Mouse (Mus musculus) gastrocnemius, postnatal 10 days (tissue): ENCODE data around the gene Sh3d21. TPM values are rescaled to one million over a fixed set of nuclear protein-coding genes. Genes with fewer than 3 reads are reported as not detected.
"Not testable (repeated sequence)": the region's sequence is repeated elsewhere in the genome, so short reads cannot be mapped to it uniquely, and the experiment has no call there.

Experiments used
- DNase-seq: peaks from one replicate; pipeline ENCODE4 v3.0.0; 2021; ENCODE audit warnings: mixed read lengths
- long read RNA-seq, 2 experiments: library from polyadenylated mRNA; stranded (forward); transcript quantifications; one replicate each; pipeline ENCODE4 v2.0.0; 2021
- total RNA-seq, 2 experiments: library from RNA; stranded (reverse); gene quantifications; 2 replicates each; pipeline ENCODE4 v1.2.3; 2021

Gene Sh3d21
- total RNA-seq = 1 to 10 TPM; 1.2 to 1.4 TPM
- long read RNA-seq, experiment 1 = 0 reads
- long read RNA-seq, experiment 2, partial matches to known transcripts = 0 of 2 reads
- long read RNA-seq, experiment 2, other reads (novel, unspliced or antisense) = 1 of 2 reads

GRCm38 (mm10) chr4:126163067-126163659, at the start of gene Sh3d21:
Sh3d21 (minus strand) TSS chr4:126163491.
- no peak for DNase-seq

- DNase-seq = no peak
Observed at GRCm38 (mm10) chr4:126207081-126207480, 43.8 kb upstream of the Sh3d21 start.

DNA sequence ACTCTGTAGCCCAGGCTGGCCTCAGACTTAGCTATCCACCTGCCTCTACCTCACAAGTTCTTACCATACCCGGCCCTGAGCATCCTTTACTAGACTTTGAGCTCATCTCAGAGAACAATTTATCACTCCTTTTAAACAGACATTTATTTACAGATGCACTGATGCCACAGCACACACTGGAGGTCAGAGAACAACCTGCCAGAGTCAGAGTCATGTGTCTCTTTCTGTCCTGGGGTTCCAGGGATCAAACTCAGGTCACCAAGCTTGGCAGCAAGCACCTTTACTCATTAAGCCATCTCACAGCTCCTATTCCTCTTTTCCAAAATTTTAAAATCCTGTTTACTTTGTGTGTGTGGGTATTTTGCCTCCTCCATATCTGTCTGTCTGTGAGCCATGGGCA, 42.1 kb upstream of the Sh3d21 start:
- DNase-seq = no peak

- no peak for DNase-seq
Observed at GRCm38 (mm10) chr4:126204661-126205230, 41.5 kb upstream of the Sh3d21 start.

- no peak for DNase-seq
Observed at GRCm38 (mm10) chr4:126204016-126204415, 40.7 kb upstream of the Sh3d21 start.

DNA sequence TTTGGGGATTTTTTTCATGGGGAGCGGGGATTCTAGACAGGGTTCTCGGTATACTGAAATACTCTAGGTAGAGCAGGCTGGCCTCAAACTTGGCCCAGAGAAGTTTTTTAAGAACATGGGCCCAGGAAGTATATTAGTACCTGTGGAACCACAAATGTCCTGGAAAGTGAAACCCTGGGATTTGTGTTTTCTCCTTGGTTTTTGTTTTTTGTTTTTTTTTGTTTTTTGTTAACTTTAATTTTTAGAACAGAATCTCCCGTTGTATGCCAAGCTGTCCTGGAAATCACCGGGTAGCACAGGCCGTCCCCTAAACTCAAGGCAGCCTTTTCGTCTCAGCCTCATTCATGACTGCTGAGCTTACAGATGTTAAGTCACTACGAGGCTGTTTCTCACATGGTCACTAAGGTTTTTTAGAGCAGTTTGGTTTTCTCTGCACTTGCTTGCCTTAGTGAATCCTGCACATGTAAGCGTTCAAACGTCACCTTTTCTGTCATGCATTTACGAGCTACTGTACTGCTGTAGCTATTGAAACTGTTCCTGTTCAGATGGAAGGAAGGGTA, 40.1 kb upstream of the Sh3d21 start:
- no peak for DNase-seq

DNA sequence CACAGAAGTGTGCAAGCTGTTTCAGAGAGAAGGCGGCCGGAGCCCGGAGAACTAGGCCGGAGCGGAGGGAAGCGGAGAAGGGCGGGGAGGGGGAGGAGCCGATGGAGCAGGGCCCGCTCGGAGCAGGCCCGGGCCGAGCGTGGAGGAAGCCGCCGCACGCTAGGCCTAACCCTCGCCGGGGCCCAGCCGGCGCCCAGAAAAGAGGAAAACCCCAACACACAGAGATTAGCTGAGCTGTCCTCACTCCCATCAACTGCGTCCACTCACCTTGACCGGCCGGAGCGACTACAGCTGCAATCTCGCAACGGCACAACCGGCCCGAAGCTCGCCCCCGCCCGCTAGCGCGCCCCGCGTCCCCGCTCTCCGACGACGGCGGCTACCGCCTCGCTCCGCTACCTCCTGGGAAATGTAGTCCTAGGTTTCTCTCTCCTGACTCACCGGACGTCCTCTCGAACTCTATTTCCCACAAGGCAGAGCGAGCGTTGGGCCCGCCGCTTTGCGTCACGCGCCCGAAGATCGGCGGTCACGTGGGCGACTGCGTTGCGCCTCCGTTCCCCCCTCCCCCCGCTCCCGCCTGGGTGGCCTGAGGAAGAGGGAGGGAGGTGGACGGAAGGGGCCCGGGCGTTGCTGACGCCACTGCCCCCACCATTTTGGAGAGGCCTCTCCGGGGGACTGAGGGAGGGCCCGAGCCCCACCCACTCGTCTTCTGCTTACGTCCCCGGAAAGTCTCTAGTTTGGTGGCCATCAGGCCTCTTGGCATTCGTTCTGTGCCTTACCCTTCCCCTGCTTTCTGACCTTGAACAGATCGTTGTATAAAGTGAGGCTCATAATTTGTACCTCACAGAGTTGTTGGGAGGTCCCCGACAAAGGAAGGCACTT, 39.3 kb upstream of the Sh3d21 start, which contains the start of gene Thrap3:
Thrap3 (minus strand) TSS at position 458 of the 879 bp plus-strand sequence.
- DNase-seq = peak; percentile 99

- DNase-seq = no peak
Observed at GRCm38 (mm10) chr4:126201514-126202302, 38.4 kb upstream of the Sh3d21 start.

- DNase-seq = no peak
Observed at GRCm38 (mm10) chr4:126200656-126201055, 37.4 kb upstream of the Sh3d21 start.

DNA sequence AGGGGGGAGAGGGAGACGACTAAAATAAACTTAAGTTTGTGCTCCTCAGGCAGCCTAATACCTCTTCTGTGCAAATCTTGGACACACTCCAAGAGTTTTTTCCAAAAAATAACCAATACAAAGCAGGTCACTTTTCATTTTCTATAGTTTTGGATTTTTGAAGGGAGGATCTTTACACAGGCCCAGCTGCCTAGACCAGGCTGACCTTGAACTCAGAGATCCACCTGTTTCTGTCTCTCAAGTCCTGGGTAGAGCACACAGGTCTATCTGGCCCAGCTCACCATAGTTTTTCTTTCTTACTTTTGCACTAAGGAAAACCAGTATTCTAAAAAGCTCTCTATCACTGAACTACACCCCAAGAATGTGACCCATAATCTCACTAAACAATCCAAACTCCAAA, 36.7 kb upstream of the Sh3d21 start:
- no peak for DNase-seq

DNA sequence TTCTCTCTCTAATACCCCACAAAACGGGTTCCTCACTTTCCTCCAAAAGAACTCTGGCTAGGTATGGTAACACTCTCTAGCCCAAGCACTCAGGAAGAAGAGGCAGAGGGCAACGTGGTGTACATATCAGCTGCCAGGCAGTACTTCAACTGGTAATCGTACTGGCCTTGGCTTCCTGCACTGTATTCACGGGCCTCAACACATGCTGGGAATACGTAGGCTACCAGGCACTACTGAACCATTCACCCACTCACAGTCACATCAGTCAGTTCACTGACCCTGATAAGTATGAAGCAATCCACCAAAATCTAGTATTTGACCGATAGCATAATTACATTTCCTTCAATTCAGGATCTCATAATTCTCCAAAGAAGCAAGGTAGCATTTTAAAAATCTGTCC, 36.3 kb upstream of the Sh3d21 start:
- no peak for DNase-seq

DNA sequence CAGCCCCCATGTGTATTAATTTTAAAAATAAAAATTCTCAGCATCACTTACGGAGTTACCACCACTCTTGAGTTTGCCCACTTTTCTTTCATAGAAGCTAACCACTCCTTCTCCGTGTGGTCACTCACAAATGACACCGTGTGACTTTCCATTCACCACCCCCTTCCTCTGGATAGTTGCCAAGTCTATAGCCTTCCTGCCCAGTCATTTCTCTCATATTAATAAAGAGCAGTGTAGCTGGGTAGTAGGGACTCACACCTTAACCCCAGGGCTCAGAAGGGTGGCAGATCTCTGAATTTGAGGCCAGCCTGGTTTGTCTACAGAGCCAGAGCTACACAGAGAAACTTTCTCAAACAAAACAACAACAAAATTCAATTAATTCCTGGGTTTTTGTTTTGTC, 34.2 kb upstream of the Sh3d21 start:
- no peak for DNase-seq

DNA sequence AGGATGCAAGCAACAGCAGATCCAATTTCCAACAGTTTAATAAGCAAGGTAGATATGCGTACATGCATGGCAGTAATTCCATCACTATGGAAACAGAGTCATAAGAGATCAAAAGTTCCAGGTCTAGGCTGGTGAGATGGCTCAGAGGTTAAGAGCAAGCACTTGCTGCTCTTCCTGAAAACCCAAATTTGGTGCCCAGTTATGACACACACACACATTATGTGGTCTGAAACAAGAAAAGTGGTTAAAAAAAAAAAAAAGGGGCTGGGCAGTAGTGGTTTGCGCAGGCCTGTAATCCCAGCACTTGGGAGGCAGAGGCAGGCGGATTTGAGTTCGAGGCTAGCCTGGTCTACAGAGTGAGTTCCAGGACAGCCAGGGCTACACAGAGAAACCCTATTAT, 31.6 kb upstream of the Sh3d21 start:
- DNase-seq = no peak

DNA sequence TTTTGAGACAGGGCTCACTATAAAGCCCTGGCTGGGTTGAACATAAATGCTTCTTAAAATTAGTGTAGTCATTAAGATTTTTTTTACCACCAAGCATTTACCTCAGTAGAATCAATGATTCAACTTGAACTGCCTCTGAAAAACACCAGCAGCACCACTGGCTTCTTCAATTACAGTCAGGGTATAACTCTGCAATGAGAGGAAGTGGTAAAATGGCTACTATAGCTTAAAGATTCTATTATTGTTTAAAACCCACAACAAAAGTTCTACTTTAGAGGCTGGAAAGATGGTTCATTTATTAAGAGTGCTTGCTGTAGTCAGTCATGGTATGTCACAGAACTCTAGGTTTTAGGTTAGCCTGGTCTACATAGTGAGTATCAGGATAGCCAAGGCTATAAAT, 30.9 kb upstream of the Sh3d21 start:
- no peak for DNase-seq

GRCm38 (mm10) chr4:126190636-126191035, 27.3 kb upstream of the Sh3d21 start:
- DNase-seq = no peak

DNA sequence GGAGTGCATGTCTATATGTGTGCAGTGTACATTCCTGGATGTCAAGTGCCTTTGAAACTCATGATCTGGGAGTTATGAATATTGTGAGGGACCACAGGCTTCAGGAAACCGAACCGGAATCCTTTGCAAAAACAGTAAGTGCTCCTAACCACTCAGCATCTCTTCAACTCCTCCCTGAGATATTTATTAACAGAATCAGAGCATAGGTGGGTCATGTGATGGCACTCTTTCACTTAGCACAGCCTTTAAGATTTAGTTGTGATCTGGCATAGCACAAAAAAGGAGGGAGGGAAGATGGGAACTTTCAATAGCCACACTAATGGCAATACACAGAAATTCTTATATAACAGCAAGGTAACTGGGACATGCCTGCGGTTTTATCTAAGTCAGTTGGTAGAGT, 23.8 kb upstream of the Sh3d21 start:
- DNase-seq = no peak

DNA sequence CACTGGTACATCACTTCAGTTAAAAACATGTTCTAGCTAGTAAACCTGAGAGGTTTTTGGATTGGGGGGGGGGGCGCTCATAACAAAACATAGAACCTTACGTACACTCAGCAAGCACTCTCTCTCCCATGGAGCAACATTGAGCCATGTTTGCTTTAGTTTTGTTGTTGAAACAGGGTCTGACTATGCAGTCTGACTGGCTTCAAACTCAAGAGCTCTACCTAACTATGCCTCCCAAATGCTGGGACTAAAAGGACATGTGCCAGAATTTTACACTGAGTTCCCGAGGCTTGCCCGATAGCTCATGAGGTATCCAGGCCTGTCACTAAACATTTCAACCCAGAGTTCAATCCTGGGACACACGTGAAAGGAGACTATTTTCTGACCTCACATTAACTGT, 19.7 kb upstream of the Sh3d21 start:
- no peak for DNase-seq

DNA sequence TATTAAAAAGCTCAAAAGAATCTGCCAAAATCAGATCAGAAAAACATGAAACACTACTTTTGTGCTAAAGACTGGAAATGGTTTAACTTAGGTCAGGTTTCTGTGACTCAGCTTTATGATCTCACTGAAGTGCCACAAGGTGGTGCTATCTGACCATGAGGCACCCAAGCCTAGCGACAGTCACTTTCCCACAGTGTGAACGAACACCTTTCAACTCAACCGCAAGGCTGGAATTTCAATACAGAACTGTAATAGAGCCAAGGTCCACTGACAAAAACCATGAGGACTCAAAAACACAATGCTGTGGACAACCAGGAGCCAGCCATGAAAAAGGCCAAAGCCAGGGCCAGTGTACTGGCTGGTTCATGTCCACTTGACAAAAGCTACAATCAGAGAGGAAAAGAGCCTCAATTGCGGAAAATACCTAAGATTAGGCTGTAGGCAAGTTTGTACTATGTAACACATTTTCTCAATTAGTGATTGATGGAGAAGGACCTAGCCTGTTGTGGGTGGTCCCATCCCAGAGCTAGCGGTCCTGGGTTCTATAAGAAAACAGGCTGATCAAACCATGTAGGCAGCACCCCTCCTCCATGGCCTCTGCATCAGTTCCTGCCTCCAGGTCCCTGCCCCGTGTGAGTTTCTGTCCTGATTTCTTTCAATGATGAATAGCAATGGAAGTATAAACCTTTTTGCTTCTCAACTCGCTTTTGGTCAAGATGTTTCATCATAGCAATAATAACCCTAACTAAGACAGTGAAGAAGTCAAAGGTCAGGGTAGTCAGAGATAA, 18.1 kb upstream of the Sh3d21 start:
- DNase-seq = no peak

GRCm38 (mm10) chr4:126175980-126176379, 12.7 kb upstream of the Sh3d21 start:
- DNase-seq = not testable (repeated sequence)

DNA sequence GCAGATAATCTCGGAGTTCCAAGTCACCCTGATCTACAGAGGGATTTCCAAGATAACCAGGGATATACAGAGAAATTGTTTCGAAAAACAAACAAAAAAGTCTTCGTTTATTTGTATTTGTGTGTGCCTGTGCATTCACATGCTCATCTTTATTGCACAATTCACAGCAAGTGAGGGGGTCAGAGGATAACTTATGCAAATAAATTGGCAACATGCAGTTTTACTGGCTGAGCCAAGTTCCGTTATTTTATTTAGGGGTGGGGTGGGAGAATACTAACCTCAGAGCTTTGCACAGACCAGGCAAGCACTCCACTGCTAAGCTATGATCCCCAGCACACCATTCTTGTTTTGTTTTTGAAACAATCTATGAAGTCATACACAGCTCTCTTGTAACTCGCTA, 10.5 kb upstream of the Sh3d21 start:
- no peak for DNase-seq

DNA sequence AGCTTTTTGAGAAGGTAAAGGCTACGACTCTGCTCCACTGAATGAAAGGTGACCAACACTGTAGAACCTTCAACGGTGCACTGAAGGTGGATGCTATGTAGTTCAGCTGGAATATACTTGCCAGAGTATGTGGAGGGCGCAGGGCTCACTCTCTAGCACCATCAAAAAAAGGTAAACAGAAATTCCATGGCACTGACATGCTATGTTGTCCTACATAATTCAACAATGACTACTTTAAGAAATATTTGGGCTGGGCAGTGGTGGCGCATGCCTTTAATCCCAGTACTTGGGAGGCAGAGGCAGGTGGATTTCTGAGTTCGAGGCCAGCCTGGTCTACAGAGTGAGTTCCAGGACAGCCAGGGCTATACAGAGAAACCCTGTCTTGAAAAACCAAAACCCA, 7.4 kb upstream of the Sh3d21 start:
- not testable (repeated sequence) for DNase-seq
